Mouse (Mus musculus) ES-E14 (cell line): ENCODE measurements around the gene Ppp1r16b.

Experiments
- CHD2 ChIP-seq: IDR thresholded peaks from 2 replicates; pipeline ENCODE4 v1.6.1; 2014; ENCODE audit warnings: mild to moderate bottlenecking, low read depth, low read length, inconsistent platforms
- MAFK ChIP-seq: IDR thresholded peaks from 2 replicates; pipeline ENCODE4 v1.6.1; 2014; ENCODE audit warnings: mild to moderate bottlenecking, low read depth, low read length, inconsistent platforms; ENCODE audit not compliant: insufficient read depth
- ZC3H11A ChIP-seq: IDR thresholded peaks from 2 replicates; pipeline ENCODE4 v1.6.1; 2012; ENCODE audit warnings: low read depth, mild to moderate bottlenecking, inconsistent platforms, low read length, borderline replicate concordance
- ZNF384 ChIP-seq: IDR thresholded peaks from 2 replicates; pipeline ENCODE4 v1.6.1; 2012; ENCODE audit warnings: low read depth, low read length, inconsistent platforms

- TF ChIP-seq ZNF384, result no peak
- no peak for TF ChIP-seq MAFK
- TF ChIP-seq CHD2, result no peak
- no peak for TF ChIP-seq ZC3H11A
Observed at GRCm38 (mm10) chr2:158684247-158684843, 19.1 kb downstream of the Ppp1r16b start.
